Mouse (Mus musculus): ENCODE data around the gene Syt11. TPM values are rescaled to one million over a fixed set of nuclear protein-coding genes. Genes with fewer than 3 reads are reported as not detected.

Syt11 gene
- total and polyA plus RNA-seq, 2 experiments: 0.92 to 1.6 TPM

DNA sequence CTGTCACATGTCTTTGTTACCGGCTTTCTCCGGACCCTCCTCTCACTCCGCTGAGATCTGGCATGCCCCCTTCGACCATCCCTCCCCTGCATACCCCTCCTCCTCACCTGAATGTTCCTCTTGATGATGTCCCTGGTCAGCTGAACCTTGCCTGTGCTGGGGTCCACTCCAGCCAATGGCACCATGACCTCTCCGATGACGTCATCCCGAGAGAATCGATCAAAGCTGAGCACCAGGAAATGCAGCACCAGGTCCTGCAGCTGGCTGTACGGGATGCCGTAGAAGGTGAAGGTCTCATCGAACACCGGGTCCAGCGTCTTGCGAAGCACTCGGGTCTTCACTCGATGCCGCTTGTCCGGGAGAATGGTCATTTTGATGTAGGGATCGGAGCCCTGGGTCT is 13.3 kb downstream of the Syt11 start:
- WGBS: 71% methylated on average over 19 of the region's 19 CpGs
- DNase-seq (ENCODE audit: extremely low read depth, low read depth, low spot score): no peak
- H3K9ac ChIP-seq (ENCODE audit: low read depth, low read length): no peak overlapping the region
- H3K27ac ChIP-seq (replicated peaks; ENCODE audit: insufficient read depth, low read depth, low read length): no peak overlapping the region
- no peaks in the 10 kb centered on the region for H3K36me3 ChIP-seq (ENCODE audit: control insufficient read depth, insufficient read depth, low read length)
- no peaks in the 10 kb centered on the region for H3K27me3 ChIP-seq (ENCODE audit: control insufficient read depth, insufficient read depth, low read length)
- no peaks in the 10 kb centered on the region for H3K79me2 ChIP-seq (ENCODE audit: control insufficient read depth, insufficient read depth, low read length)
- H3K4me1 ChIP-seq (ENCODE audit: control insufficient read depth, insufficient read depth, low read length): no peaks in the 10 kb centered on the region
- H3K4me3 ChIP-seq (ENCODE audit: insufficient read depth, low read depth, low read length): no peak overlapping the region
- TF ChIP-seq POLR2A (IDR thresholded peaks at IDR 0.05; ENCODE audit: extremely low read depth, insufficient read depth, low read length) (no peak), CTCF (IDR thresholded peaks at IDR 0.05; ENCODE audit: low read depth, low read length) (no peak)

GRCm38 (mm10) chr3:88758045-88758500 is 16.9 kb downstream of the Syt11 start:
- WGBS: 44% methylated on average over 5 of the region's 5 CpGs

DNA sequence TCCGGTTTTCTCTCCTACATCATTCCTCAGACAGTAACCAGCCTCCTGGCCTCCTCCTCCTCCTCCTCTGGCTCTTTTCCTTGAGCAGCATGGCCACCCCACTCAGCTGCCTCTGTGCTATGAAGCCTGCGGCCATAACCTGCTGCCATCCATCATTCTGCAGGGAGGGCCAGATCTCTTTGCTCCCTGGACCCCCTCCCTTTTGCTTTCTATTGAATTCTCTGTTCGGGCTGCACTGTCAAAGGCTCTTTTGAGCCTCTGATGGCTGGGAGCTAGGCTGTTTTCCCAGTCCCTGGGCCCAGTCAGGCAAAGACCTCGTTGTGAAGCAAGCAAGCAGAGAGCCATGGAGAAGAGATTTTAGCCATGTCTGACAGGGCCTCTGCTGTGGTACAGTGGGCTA is 18.7 kb downstream of the Syt11 start:
- Histone ChIP-seq H3K9ac (ENCODE audit: low read depth, low read length) (no peak overlapping the region), H3K27me3 (ENCODE audit: control insufficient read depth, insufficient read depth, low read length) (no peaks in the 10 kb centered on the region), H3K27ac (replicated peaks; ENCODE audit: insufficient read depth, low read depth, low read length) (no peak overlapping the region), H3K79me2 (ENCODE audit: control insufficient read depth, insufficient read depth, low read length) (no peaks in the 10 kb centered on the region), H3K4me1 (ENCODE audit: control insufficient read depth, insufficient read depth, low read length) (no peaks in the 10 kb centered on the region), H3K4me3 (ENCODE audit: insufficient read depth, low read depth, low read length) (no peak overlapping the region), H3K36me3 (ENCODE audit: control insufficient read depth, insufficient read depth, low read length) (no peaks in the 10 kb centered on the region)
- no peak for DNase-seq (ENCODE audit: extremely low read depth, low read depth, low spot score)
- WGBS: 78% methylated on average over 4 of the region's 4 CpGs
- TF ChIP-seq POLR2A (IDR thresholded peaks at IDR 0.05; ENCODE audit: extremely low read depth, insufficient read depth, low read length) (no peak), CTCF (IDR thresholded peaks at IDR 0.05; ENCODE audit: low read depth, low read length) (no peak)

More at GRCm38 (mm10) chr3:88758045-88758500, 16.9 kb downstream of the Syt11 start:
- Histone ChIP-seq H3K79me2 (ENCODE audit: control insufficient read depth, insufficient read depth, low read length) (no peaks in the 10 kb centered on the region), H3K27me3 (ENCODE audit: control insufficient read depth, insufficient read depth, low read length) (no peaks in the 10 kb centered on the region), H3K27ac (replicated peaks; ENCODE audit: insufficient read depth, low read depth, low read length) (no peak overlapping the region), H3K4me3 (ENCODE audit: insufficient read depth, low read depth, low read length) (no peak overlapping the region), H3K4me1 (ENCODE audit: control insufficient read depth, insufficient read depth, low read length) (no peaks in the 10 kb centered on the region), H3K36me3 (ENCODE audit: control insufficient read depth, insufficient read depth, low read length) (no peaks in the 10 kb centered on the region), H3K9ac (ENCODE audit: low read depth, low read length) (no peak overlapping the region)
- TF ChIP-seq CTCF (IDR thresholded peaks at IDR 0.05; ENCODE audit: low read depth, low read length): no peak
- no peak for TF ChIP-seq POLR2A (IDR thresholded peaks at IDR 0.05; ENCODE audit: extremely low read depth, insufficient read depth, low read length)
- peak; percentile 6 for DNase-seq (ENCODE audit: extremely low read depth, low read depth, low spot score)

DNA sequence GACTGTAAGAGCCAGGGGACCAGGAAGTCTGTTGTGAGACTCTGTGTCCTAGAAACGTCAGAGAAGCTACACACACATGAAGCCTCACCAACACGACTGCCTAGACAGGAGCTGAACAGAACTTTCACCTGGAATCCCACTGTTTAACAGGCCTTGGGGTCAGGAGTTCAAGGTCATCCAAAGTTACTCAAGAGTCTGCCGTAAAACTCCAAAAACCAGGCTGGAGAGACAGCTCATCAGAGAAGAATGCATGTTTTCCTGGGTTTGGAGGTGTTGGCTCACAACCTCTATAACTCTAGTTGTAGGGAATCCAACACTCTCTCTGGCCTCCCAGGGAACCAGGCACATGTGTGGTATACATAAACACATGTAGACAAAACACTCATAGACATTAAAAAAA is 19.4 kb downstream of the Syt11 start:
- H3K27ac ChIP-seq (replicated peaks; ENCODE audit: insufficient read depth, low read depth, low read length): no peak overlapping the region
- no peak for DNase-seq (ENCODE audit: extremely low read depth, low read depth, low spot score)
- no peak for TF ChIP-seq POLR2A (IDR thresholded peaks at IDR 0.05; ENCODE audit: extremely low read depth, insufficient read depth, low read length)
- TF ChIP-seq CTCF (IDR thresholded peaks at IDR 0.05; ENCODE audit: low read depth, low read length): no peak
- H3K27me3 ChIP-seq (ENCODE audit: control insufficient read depth, insufficient read depth, low read length): no peaks in the 10 kb centered on the region
- no peaks in the 10 kb centered on the region for H3K36me3 ChIP-seq (ENCODE audit: control insufficient read depth, insufficient read depth, low read length)
- H3K4me3 ChIP-seq (ENCODE audit: insufficient read depth, low read depth, low read length): no peak overlapping the region
- H3K4me1 ChIP-seq (ENCODE audit: control insufficient read depth, insufficient read depth, low read length): no peaks in the 10 kb centered on the region
- no peak overlapping the region for H3K9ac ChIP-seq (ENCODE audit: low read depth, low read length)
- no peaks in the 10 kb centered on the region for H3K79me2 ChIP-seq (ENCODE audit: control insufficient read depth, insufficient read depth, low read length)
- WGBS: 29% methylated on average over 3 of the region's 3 CpGs

GRCm38 (mm10) chr3:88754283-88754682 is 20.7 kb downstream of the Syt11 start:
- H3K27me3 ChIP-seq (ENCODE audit: control insufficient read depth, insufficient read depth, low read length): no peaks in the 10 kb centered on the region
- no peaks in the 10 kb centered on the region for H3K79me2 ChIP-seq (ENCODE audit: control insufficient read depth, insufficient read depth, low read length)
- TF ChIP-seq POLR2A (IDR thresholded peaks at IDR 0.05; ENCODE audit: extremely low read depth, insufficient read depth, low read length): no peak
- no peak for TF ChIP-seq CTCF (IDR thresholded peaks at IDR 0.05; ENCODE audit: low read depth, low read length)
- H3K4me3 ChIP-seq (ENCODE audit: insufficient read depth, low read depth, low read length): no peak overlapping the region
- H3K4me1 ChIP-seq (ENCODE audit: control insufficient read depth, insufficient read depth, low read length): no peaks in the 10 kb centered on the region
- no peak overlapping the region for H3K27ac ChIP-seq (replicated peaks; ENCODE audit: insufficient read depth, low read depth, low read length)
- no peaks in the 10 kb centered on the region for H3K36me3 ChIP-seq (ENCODE audit: control insufficient read depth, insufficient read depth, low read length)
- no peak overlapping the region for H3K9ac ChIP-seq (ENCODE audit: low read depth, low read length)
- DNase-seq (ENCODE audit: extremely low read depth, low read depth, low spot score): no peak
- 75% methylated on average over 4 of the region's 4 CpGs for WGBS

- H3K9ac ChIP-seq (ENCODE audit: low read depth, low read length): no peak overlapping the region
- no peak overlapping the region for H3K27ac ChIP-seq (replicated peaks; ENCODE audit: insufficient read depth, low read depth, low read length)
- H3K27me3 ChIP-seq (ENCODE audit: control insufficient read depth, insufficient read depth, low read length): no peaks in the 10 kb centered on the region
- DNase-seq (ENCODE audit: extremely low read depth, low read depth, low spot score): no peak
- no peaks in the 10 kb centered on the region for H3K79me2 ChIP-seq (ENCODE audit: control insufficient read depth, insufficient read depth, low read length)
- H3K4me1 ChIP-seq (ENCODE audit: control insufficient read depth, insufficient read depth, low read length): no peaks in the 10 kb centered on the region
- WGBS: 64% methylated on average over 4 of the region's 4 CpGs
- TF ChIP-seq POLR2A (IDR thresholded peaks at IDR 0.05; ENCODE audit: extremely low read depth, insufficient read depth, low read length) (no peak), CTCF (IDR thresholded peaks at IDR 0.05; ENCODE audit: low read depth, low read length) (no peak)
- H3K4me3 ChIP-seq (ENCODE audit: insufficient read depth, low read depth, low read length): no peak overlapping the region
- no peaks in the 10 kb centered on the region for H3K36me3 ChIP-seq (ENCODE audit: control insufficient read depth, insufficient read depth, low read length)
These were observed 28.1 kb downstream of the Syt11 start for GRCm38 (mm10) chr3:88746871-88747231.

All from liver, adult 2 months (tissue).